Mouse (Mus musculus) lung, postnatal 36 days (tissue): ENCODE results near the gene Odf3b.

Experiments used
- DNase-seq: peaks from one replicate; pipeline ENCODE4 v3.0.0; 2022; ENCODE audit warnings: mixed read lengths

Odf3b gene

DNA sequence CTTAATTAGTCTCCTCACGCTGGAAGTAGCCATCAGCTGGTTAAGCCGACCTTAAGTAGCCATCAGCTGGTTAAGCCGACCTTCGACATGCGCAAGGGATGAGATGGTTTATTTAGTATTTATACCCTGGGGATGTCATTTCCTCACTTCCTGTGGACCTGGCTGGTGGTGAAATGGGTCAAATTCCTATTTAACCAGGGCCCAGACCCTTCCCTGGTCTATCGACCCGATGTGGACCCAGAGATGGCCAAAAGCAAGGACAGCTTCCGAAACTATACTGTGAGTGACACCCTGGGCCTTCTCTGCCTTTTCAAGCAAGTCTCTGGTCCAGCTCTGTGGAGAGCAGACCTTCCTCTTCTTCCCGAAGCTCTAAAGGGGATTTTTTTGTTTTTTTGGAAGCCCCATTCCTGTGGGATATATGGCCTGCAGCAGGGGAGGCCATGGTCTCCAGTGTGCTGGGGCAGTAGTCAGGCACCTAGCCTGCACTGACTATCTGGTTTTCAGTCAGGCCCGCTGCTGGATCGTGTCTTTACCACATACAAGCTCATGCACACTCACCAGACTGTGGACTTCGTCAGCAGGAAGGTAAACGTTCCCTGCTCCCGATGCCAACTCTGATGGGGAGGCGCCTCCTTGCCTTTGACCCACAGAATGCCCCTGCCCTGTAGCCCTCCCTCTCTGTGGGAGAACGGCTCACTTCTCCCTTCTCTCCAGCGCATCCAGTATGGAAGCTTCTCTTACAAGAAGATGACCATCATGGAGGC is 44.1 kb downstream of the Odf3b start:
- no peak for DNase-seq

DNA sequence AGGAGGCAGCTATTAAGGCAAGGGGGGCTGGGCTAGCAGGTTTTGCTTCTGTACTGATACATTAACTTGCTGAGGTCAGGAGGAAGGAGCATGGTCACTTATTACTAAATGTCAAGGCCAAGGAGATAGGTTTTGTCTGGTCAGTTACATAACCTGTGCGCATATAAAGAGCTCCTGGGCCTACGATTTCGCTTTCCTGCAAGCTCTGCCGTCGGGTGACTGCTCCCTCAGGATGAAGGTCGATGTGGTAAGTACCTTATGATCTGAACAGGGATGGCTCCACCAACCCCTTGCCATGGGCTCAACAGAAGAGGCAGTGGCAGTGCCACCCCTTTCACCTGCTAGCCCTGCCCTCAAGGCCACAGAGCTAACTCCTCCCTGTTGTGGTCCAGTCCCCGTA is 44.8 kb downstream of the Odf3b start, which contains the start of gene Miox:
TSS of gene Miox (plus strand) at position 128 of the 400 bp plus-strand sequence.
- no peak for DNase-seq
